Mouse (Mus musculus): Measurements from ENCODE around the gene Clasp1. TPM values are rescaled to one million over a fixed set of nuclear protein-coding genes. Genes with fewer than 3 reads are reported as not detected.
A peak's percentile ranks its signal among the peaks of the same experiment; 100 is the strongest.

Gene Clasp1
- polyA plus RNA-seq, 1 experiment from 2014 or later: 134 TPM

GRCm38 (mm10) chr1:118417047-118417730 lies 28.3 kb downstream of the Clasp1 start:
- ATAC-seq (ENCODE audit: low FRiP score) (no peak), DNase-seq (ENCODE audit: low spot score) (no peak)
- 89% methylated on average over 9 of the region's 9 CpGs for WGBS
- Histone ChIP-seq H3K9me3 (ENCODE audit: control insufficient read depth, low read length) (no peaks in the 10 kb centered on the region), H3K27ac (ENCODE audit: low read depth, low read length) (no peak overlapping the region), H3K4me3 (ENCODE audit: low read depth, low read length) (no peak overlapping the region), H3K4me1 (replicated peaks; ENCODE audit: control insufficient read depth, insufficient read depth, low read length) (no peaks in the 10 kb centered on the region), H3K4me2 (replicated peaks; ENCODE audit: low read depth, low read length) (no peak overlapping the region), H3K36me3 (ENCODE audit: control insufficient read depth, insufficient read depth, low read length) (peaks cover 7% of the 10 kb centered on the region), H3K9ac (ENCODE audit: low read depth, low read length) (no peak overlapping the region), H3K27me3 (ENCODE audit: control insufficient read depth, insufficient read depth, low read length) (no peaks in the 10 kb centered on the region)

- no peaks in the 10 kb centered on the region for H3K27me3 ChIP-seq (ENCODE audit: control insufficient read depth, insufficient read depth, low read length)
- H3K4me2 ChIP-seq (replicated peaks; ENCODE audit: low read depth, low read length): no peak overlapping the region
- ATAC-seq (ENCODE audit: low FRiP score) (no peak), DNase-seq (ENCODE audit: low spot score) (no peak)
- no peaks in the 10 kb centered on the region for H3K4me1 ChIP-seq (replicated peaks; ENCODE audit: control insufficient read depth, insufficient read depth, low read length)
- WGBS: 92% methylated on average over 8 of the region's 8 CpGs
- peaks cover 9% of the 10 kb centered on the region for H3K36me3 ChIP-seq (ENCODE audit: control insufficient read depth, insufficient read depth, low read length)
- no peak overlapping the region for H3K4me3 ChIP-seq (ENCODE audit: low read depth, low read length)
- no peak overlapping the region for H3K9ac ChIP-seq (ENCODE audit: low read depth, low read length)
- no peak overlapping the region for H3K27ac ChIP-seq (ENCODE audit: low read depth, low read length)
- H3K9me3 ChIP-seq (ENCODE audit: control insufficient read depth, low read length): no peaks in the 10 kb centered on the region
These were observed 30.5 kb downstream of the Clasp1 start for GRCm38 (mm10) chr1:118419399-118419798.

- Histone ChIP-seq H3K4me3 (ENCODE audit: low read depth, low read length) (no peak overlapping the region), H3K36me3 (ENCODE audit: control insufficient read depth, insufficient read depth, low read length) (peaks cover 9% of the 10 kb centered on the region), H3K9me3 (ENCODE audit: control insufficient read depth, low read length) (no peaks in the 10 kb centered on the region), H3K27me3 (ENCODE audit: control insufficient read depth, insufficient read depth, low read length) (no peaks in the 10 kb centered on the region), H3K4me1 (replicated peaks; ENCODE audit: control insufficient read depth, insufficient read depth, low read length) (no peaks in the 10 kb centered on the region), H3K4me2 (replicated peaks; ENCODE audit: low read depth, low read length) (no peak overlapping the region), H3K27ac (ENCODE audit: low read depth, low read length) (no peak overlapping the region), H3K9ac (ENCODE audit: low read depth, low read length) (no peak overlapping the region)
- no peak for DNase-seq (ENCODE audit: low spot score)
- ATAC-seq (ENCODE audit: low FRiP score): no peak
- WGBS: 87% methylated on average over 3 of the region's 3 CpGs
These were observed 32.3 kb downstream of the Clasp1 start for GRCm38 (mm10) chr1:118421149-118421548.

GRCm38 (mm10) chr1:118422812-118423211 lies 34.0 kb downstream of the Clasp1 start:
- no peak overlapping the region for H3K4me3 ChIP-seq (ENCODE audit: low read depth, low read length)
- no peaks in the 10 kb centered on the region for H3K9me3 ChIP-seq (ENCODE audit: control insufficient read depth, low read length)
- peaks cover 9% of the 10 kb centered on the region for H3K36me3 ChIP-seq (ENCODE audit: control insufficient read depth, insufficient read depth, low read length)
- WGBS: 74% methylated on average over 6 of the region's 6 CpGs
- H3K27me3 ChIP-seq (ENCODE audit: control insufficient read depth, insufficient read depth, low read length): no peaks in the 10 kb centered on the region
- no peak overlapping the region for H3K27ac ChIP-seq (ENCODE audit: low read depth, low read length)
- no peaks in the 10 kb centered on the region for H3K4me1 ChIP-seq (replicated peaks; ENCODE audit: control insufficient read depth, insufficient read depth, low read length)
- no peak overlapping the region for H3K9ac ChIP-seq (ENCODE audit: low read depth, low read length)
- DNase-seq (ENCODE audit: low spot score) (no peak), ATAC-seq (ENCODE audit: low FRiP score) (peak; percentile 71)
- H3K4me2 ChIP-seq (replicated peaks; ENCODE audit: low read depth, low read length): no peak overlapping the region

GRCm38 (mm10) chr1:118425982-118426381 lies 37.1 kb downstream of the Clasp1 start:
- no peaks in the 10 kb centered on the region for H3K4me1 ChIP-seq (replicated peaks; ENCODE audit: control insufficient read depth, insufficient read depth, low read length)
- ATAC-seq (ENCODE audit: low FRiP score): no peak
- no peak overlapping the region for H3K4me3 ChIP-seq (ENCODE audit: low read depth, low read length)
- no peaks in the 10 kb centered on the region for H3K9me3 ChIP-seq (ENCODE audit: control insufficient read depth, low read length)
- H3K4me2 ChIP-seq (replicated peaks; ENCODE audit: low read depth, low read length): no peak overlapping the region
- H3K36me3 ChIP-seq (ENCODE audit: control insufficient read depth, insufficient read depth, low read length): peaks cover 2% of the 10 kb centered on the region; the same call in 1 of the 2 replicates
- 94% methylated on average over 2 of the region's 2 CpGs for WGBS
- H3K27me3 ChIP-seq (ENCODE audit: control insufficient read depth, insufficient read depth, low read length): no peaks in the 10 kb centered on the region
- no peak overlapping the region for H3K9ac ChIP-seq (ENCODE audit: low read depth, low read length)
- DNase-seq (ENCODE audit: low spot score): no peak
- no peak overlapping the region for H3K27ac ChIP-seq (ENCODE audit: low read depth, low read length)

GRCm38 (mm10) chr1:118428354-118429084 lies 39.7 kb downstream of the Clasp1 start:
- WGBS: 90% methylated on average over 6 of the region's 6 CpGs

GRCm38 (mm10) chr1:118431548-118431947 lies 42.7 kb downstream of the Clasp1 start:
- DNase-seq (ENCODE audit: low spot score) (no peak), ATAC-seq (ENCODE audit: low FRiP score) (no peak)
- Histone ChIP-seq H3K4me3 (ENCODE audit: low read depth, low read length) (no peak overlapping the region), H3K4me1 (replicated peaks; ENCODE audit: control insufficient read depth, insufficient read depth, low read length) (no peaks in the 10 kb centered on the region), H3K4me2 (replicated peaks; ENCODE audit: low read depth, low read length) (no peak overlapping the region), H3K36me3 (ENCODE audit: control insufficient read depth, insufficient read depth, low read length) (no peaks in the 10 kb centered on the region), H3K9me3 (ENCODE audit: control insufficient read depth, low read length) (no peaks in the 10 kb centered on the region), H3K27ac (ENCODE audit: low read depth, low read length) (no peak overlapping the region), H3K27me3 (ENCODE audit: control insufficient read depth, insufficient read depth, low read length) (no peaks in the 10 kb centered on the region), H3K9ac (ENCODE audit: low read depth, low read length) (no peak overlapping the region)
- 90% methylated on average over 4 of the region's 4 CpGs for WGBS

More at GRCm38 (mm10) chr1:118428354-118429084, 39.7 kb downstream of the Clasp1 start:
- Histone ChIP-seq H3K9ac (ENCODE audit: low read depth, low read length) (no peak overlapping the region), H3K4me1 (replicated peaks; ENCODE audit: control insufficient read depth, insufficient read depth, low read length) (no peaks in the 10 kb centered on the region), H3K27me3 (ENCODE audit: control insufficient read depth, insufficient read depth, low read length) (no peaks in the 10 kb centered on the region), H3K9me3 (ENCODE audit: control insufficient read depth, low read length) (no peaks in the 10 kb centered on the region), H3K4me3 (ENCODE audit: low read depth, low read length) (no peak overlapping the region), H3K36me3 (ENCODE audit: control insufficient read depth, insufficient read depth, low read length) (no peaks in the 10 kb centered on the region), H3K27ac (ENCODE audit: low read depth, low read length) (no peak overlapping the region), H3K4me2 (replicated peaks; ENCODE audit: low read depth, low read length) (no peak overlapping the region)
- no peak for DNase-seq (ENCODE audit: low spot score)
- ATAC-seq (ENCODE audit: low FRiP score): no peak

- Histone ChIP-seq H3K9ac (ENCODE audit: low read depth, low read length) (no peak overlapping the region), H3K9me3 (ENCODE audit: control insufficient read depth, low read length) (no peaks in the 10 kb centered on the region), H3K4me2 (replicated peaks; ENCODE audit: low read depth, low read length) (no peak overlapping the region), H3K36me3 (ENCODE audit: control insufficient read depth, insufficient read depth, low read length) (no peaks in the 10 kb centered on the region), H3K4me1 (replicated peaks; ENCODE audit: control insufficient read depth, insufficient read depth, low read length) (no peaks in the 10 kb centered on the region), H3K27ac (ENCODE audit: low read depth, low read length) (peak overlapping the region; percentile 72), H3K4me3 (ENCODE audit: low read depth, low read length) (no peak overlapping the region), H3K27me3 (ENCODE audit: control insufficient read depth, insufficient read depth, low read length) (no peaks in the 10 kb centered on the region)
- WGBS: 50% methylated on average over 10 of the region's 10 CpGs
- peak; percentile 76 for ATAC-seq (ENCODE audit: low FRiP score)
- DNase-seq (ENCODE audit: low spot score): peak; percentile 38
These were observed 46.2 kb downstream of the Clasp1 start for GRCm38 (mm10) chr1:118435001-118435473.

- no peaks in the 10 kb centered on the region for H3K36me3 ChIP-seq (ENCODE audit: control insufficient read depth, insufficient read depth, low read length)
- no peaks in the 10 kb centered on the region for H3K27me3 ChIP-seq (ENCODE audit: control insufficient read depth, insufficient read depth, low read length)
- no peak overlapping the region for H3K4me2 ChIP-seq (replicated peaks; ENCODE audit: low read depth, low read length)
- H3K4me1 ChIP-seq (replicated peaks; ENCODE audit: control insufficient read depth, insufficient read depth, low read length): no peaks in the 10 kb centered on the region
- no peaks in the 10 kb centered on the region for H3K9me3 ChIP-seq (ENCODE audit: control insufficient read depth, low read length)
- WGBS: 96% methylated on average over 4 of the region's 4 CpGs
- H3K27ac ChIP-seq (ENCODE audit: low read depth, low read length): no peak overlapping the region
- no peak overlapping the region for H3K4me3 ChIP-seq (ENCODE audit: low read depth, low read length)
- DNase-seq (ENCODE audit: low spot score) (no peak), ATAC-seq (ENCODE audit: low FRiP score) (no peak)
- H3K9ac ChIP-seq (ENCODE audit: low read depth, low read length): no peak overlapping the region
These were observed 49.0 kb downstream of the Clasp1 start for GRCm38 (mm10) chr1:118437856-118438255.
